Mouse (Mus musculus) G1E-ER4 (cell line): Measurements from ENCODE around the gene Reep6. TPM values are rescaled to one million over a fixed set of nuclear protein-coding genes. Genes with fewer than 3 reads are reported as not detected.

ENCODE experiments used
- GATA1 ChIP-seq: IDR thresholded peaks from one replicate; pipeline ENCODE4 v1.8.0; 2012; ENCODE audit warnings: low read length, inconsistent platforms
- polyA plus RNA-seq: library from polyadenylated mRNA; stranded (reverse); fragments of >175 nt; gene quantifications from 2 replicates; pipeline ENCODE4 v1.2.3, GENCODE M21; 2012

Reep6 gene
- polyA plus RNA-seq, result 28.5 and 36.0 TPM in 2 replicates

GRCm38 (mm10) chr10:80329273-80330081 is at the start of gene Reep6, which contains the start of gene Pcsk4:
Reep6 (plus strand) TSS chr10:80329953.
Pcsk4 (minus strand) TSS chr10:80329498.
- TF ChIP-seq GATA1, result no peak

- no peak for TF ChIP-seq GATA1
Observed at GRCm38 (mm10) chr10:80281304-80281703, 48.4 kb upstream of the Reep6 start.

GRCm38 (mm10) chr10:80281921-80282371 is 47.8 kb upstream of the Reep6 start:
- no peak for TF ChIP-seq GATA1

- TF ChIP-seq GATA1, result no peak
Observed at GRCm38 (mm10) chr10:80282481-80283441, 47.0 kb upstream of the Reep6 start.

- no peak for TF ChIP-seq GATA1
Observed at GRCm38 (mm10) chr10:80285222-80286070, 44.3 kb upstream of the Reep6 start.

GRCm38 (mm10) chr10:80288097-80288496 is 41.7 kb upstream of the Reep6 start:
- no peak for TF ChIP-seq GATA1

GRCm38 (mm10) chr10:80288657-80289056 is 41.1 kb upstream of the Reep6 start:
- no peak for TF ChIP-seq GATA1

- no peak for TF ChIP-seq GATA1
Observed at GRCm38 (mm10) chr10:80292251-80293146, 37.3 kb upstream of the Reep6 start, which contains the start of gene Rps15. Rps15 (plus strand) TSS chr10:80292453.

GRCm38 (mm10) chr10:80293325-80293724 is 36.4 kb upstream of the Reep6 start:
- no peak for TF ChIP-seq GATA1

GRCm38 (mm10) chr10:80294311-80294710 is 35.4 kb upstream of the Reep6 start:
- TF ChIP-seq GATA1, result no peak

- no peak for TF ChIP-seq GATA1
Observed at GRCm38 (mm10) chr10:80294788-80295303, 34.9 kb upstream of the Reep6 start.

GRCm38 (mm10) chr10:80295618-80296425 is 33.9 kb upstream of the Reep6 start, which contains the start of gene Apc2:
Apc2 (plus strand) TSS chr10:80295977.
- no peak for TF ChIP-seq GATA1

GRCm38 (mm10) chr10:80296824-80297223 is 32.9 kb upstream of the Reep6 start:
- TF ChIP-seq GATA1, result no peak
